Mouse (Mus musculus): ENCODE measurements around the gene Rbm7. TPM values are rescaled to one million over a fixed set of nuclear protein-coding genes. Genes with fewer than 3 reads are reported as not detected.

Rbm7 gene
- polyA plus RNA-seq, 1 experiment from 2014 or later, result 106 TPM

GRCm38 (mm10) chr9:48516615-48517371, 21.7 kb upstream of the Rbm7 start:
- H3K27me3 ChIP-seq, result no peaks in the 10 kb centered on the region
- ATAC-seq (ENCODE audit: low FRiP score, low read depth), result no peak
- no peak overlapping the region for H3K4me3 ChIP-seq
- H3K36me3 ChIP-seq, result no peaks in the 10 kb centered on the region
- H3K9ac ChIP-seq (replicated peaks), result no peak overlapping the region
- no peaks in the 10 kb centered on the region for H3K9me3 ChIP-seq
- no peak overlapping the region for H3K4me2 ChIP-seq (replicated peaks)
- H3K27ac ChIP-seq (replicated peaks), result peak overlapping the region; percentile 27
- 78% methylated on average over 11 of the region's 11 CpGs for WGBS
- H3K4me1 ChIP-seq, result peaks cover 7% of the 10 kb centered on the region; the same call in 1 of the 2 replicates

GRCm38 (mm10) chr9:48515332-48515731, 20.2 kb upstream of the Rbm7 start:
- H3K4me2 ChIP-seq (replicated peaks), result no peak overlapping the region
- H3K27ac ChIP-seq (replicated peaks), result no peak overlapping the region
- H3K4me1 ChIP-seq, result peaks cover 7% of the 10 kb centered on the region; the same call in 1 of the 2 replicates
- no peaks in the 10 kb centered on the region for H3K9me3 ChIP-seq
- no peaks in the 10 kb centered on the region for H3K36me3 ChIP-seq
- no peak overlapping the region for H3K9ac ChIP-seq (replicated peaks)
- no peak overlapping the region for H3K4me3 ChIP-seq
- ATAC-seq (ENCODE audit: low FRiP score, low read depth), result no peak
- no peaks in the 10 kb centered on the region for H3K27me3 ChIP-seq
- WGBS, result 81% methylated on average over 1 of the region's 1 CpGs

- H3K4me3 ChIP-seq, result no peak overlapping the region
- ATAC-seq (ENCODE audit: low FRiP score, low read depth), result no peak
- no peaks in the 10 kb centered on the region for H3K4me1 ChIP-seq
- H3K9ac ChIP-seq (replicated peaks), result no peak overlapping the region
- H3K27ac ChIP-seq (replicated peaks), result no peak overlapping the region
- WGBS, result 87% methylated on average over 5 of the region's 5 CpGs
- H3K36me3 ChIP-seq, result no peaks in the 10 kb centered on the region
- H3K9me3 ChIP-seq, result no peaks in the 10 kb centered on the region
- H3K27me3 ChIP-seq, result no peaks in the 10 kb centered on the region
- no peak overlapping the region for H3K4me2 ChIP-seq (replicated peaks)
Measured at GRCm38 (mm10) chr9:48510134-48510533, 15.0 kb upstream of the Rbm7 start.

GRCm38 (mm10) chr9:48504741-48505365, 9.8 kb upstream of the Rbm7 start:
- H3K36me3 ChIP-seq, result no peaks in the 10 kb centered on the region
- no peak overlapping the region for H3K4me3 ChIP-seq
- no peak overlapping the region for H3K27ac ChIP-seq (replicated peaks)
- ATAC-seq (ENCODE audit: low FRiP score, low read depth), result no peak
- no peaks in the 10 kb centered on the region for H3K27me3 ChIP-seq
- H3K4me2 ChIP-seq (replicated peaks), result no peak overlapping the region
- no peaks in the 10 kb centered on the region for H3K4me1 ChIP-seq
- 69% methylated on average over 8 of the region's 8 CpGs for WGBS
- no peak overlapping the region for H3K9ac ChIP-seq (replicated peaks)
- H3K9me3 ChIP-seq, result no peaks in the 10 kb centered on the region

- no peaks in the 10 kb centered on the region for H3K4me1 ChIP-seq
- 92% methylated on average over 2 of the region's 2 CpGs for WGBS
- no peak overlapping the region for H3K4me3 ChIP-seq
- H3K36me3 ChIP-seq, result no peaks in the 10 kb centered on the region
- H3K9me3 ChIP-seq, result no peaks in the 10 kb centered on the region
- no peak overlapping the region for H3K9ac ChIP-seq (replicated peaks)
- no peak overlapping the region for H3K4me2 ChIP-seq (replicated peaks)
- H3K27ac ChIP-seq (replicated peaks), result no peak overlapping the region
- H3K27me3 ChIP-seq, result no peaks in the 10 kb centered on the region
- no peak for ATAC-seq (ENCODE audit: low FRiP score, low read depth)
Measured at GRCm38 (mm10) chr9:48503001-48503400, 7.9 kb upstream of the Rbm7 start.

GRCm38 (mm10) chr9:48501192-48501591, 6.1 kb upstream of the Rbm7 start:
- H3K4me1 ChIP-seq, result peaks cover under 1% of the 10 kb centered on the region
- 82% methylated on average over 7 of the region's 7 CpGs for WGBS

GRCm38 (mm10) chr9:48495548-48495932, 441 bp upstream of the Rbm7 start:
- H3K9ac ChIP-seq (replicated peaks), result peak overlapping the region; percentile 77
- H3K4me1 ChIP-seq, result peaks cover 16% of the 10 kb centered on the region
- H3K4me2 ChIP-seq (replicated peaks), result peak overlapping the region; percentile 85
- H3K9me3 ChIP-seq, result no peaks in the 10 kb centered on the region
- 4% methylated on average over 34 of the region's 34 CpGs for WGBS
- peaks cover 26% of the 10 kb centered on the region for H3K36me3 ChIP-seq
- H3K27me3 ChIP-seq, result no peaks in the 10 kb centered on the region
- peak; percentile 84; the same call in 1 of the 2 replicates for ATAC-seq (ENCODE audit: low FRiP score, low read depth)
- peak overlapping the region; percentile 90 for H3K27ac ChIP-seq (replicated peaks)
- H3K4me3 ChIP-seq, result peak overlapping the region; percentile 79

More at GRCm38 (mm10) chr9:48501192-48501591, 6.1 kb upstream of the Rbm7 start:
- Histone ChIP-seq H3K27ac (replicated peaks) (no peak overlapping the region), H3K4me3 (no peak overlapping the region), H3K9me3 (no peaks in the 10 kb centered on the region), H3K27me3 (no peaks in the 10 kb centered on the region), H3K4me2 (replicated peaks) (no peak overlapping the region), H3K9ac (replicated peaks) (no peak overlapping the region), H3K36me3 (no peaks in the 10 kb centered on the region)
- ATAC-seq (ENCODE audit: low FRiP score, low read depth), result no peak

GRCm38 (mm10) chr9:48481214-48482134, 13.6 kb downstream of the Rbm7 start:
- WGBS, result 37% methylated on average over 20 of the region's 20 CpGs
- Histone ChIP-seq H3K4me1 (peaks cover 6% of the 10 kb centered on the region; the same call in 1 of the 2 replicates), H3K4me2 (replicated peaks) (peak overlapping the region; percentile 97), H3K27ac (replicated peaks) (no peak overlapping the region), H3K36me3 (peaks cover 8% of the 10 kb centered on the region), H3K9ac (replicated peaks) (no peak overlapping the region), H3K4me3 (peak overlapping the region; percentile 77), H3K27me3 (peaks cover 8% of the 10 kb centered on the region; the same call in 1 of the 2 replicates), H3K9me3 (no peaks in the 10 kb centered on the region)
- ATAC-seq (ENCODE audit: low FRiP score, low read depth), result no peak

GRCm38 (mm10) chr9:48480411-48481213, 14.5 kb downstream of the Rbm7 start, which contains the start of gene Rexo2:
Rexo2 (minus strand) TSS chr9:48480623.
- H3K36me3 ChIP-seq, result peaks cover 8% of the 10 kb centered on the region
- 1% methylated on average over 49 of the region's 49 CpGs for WGBS
- H3K27ac ChIP-seq (replicated peaks), result no peak within 1 kb of the TSS
- ATAC-seq (ENCODE audit: low FRiP score, low read depth), result peak; percentile 98
- H3K9ac ChIP-seq (replicated peaks), result peak within 1 kb of the TSS; percentile 81
- peaks cover 6% of the 10 kb centered on the region; the same call in 1 of the 2 replicates for H3K4me1 ChIP-seq
- peak within 1 kb of the TSS; percentile 77 for H3K4me3 ChIP-seq
- H3K27me3 ChIP-seq, result peaks cover 8% of the 10 kb centered on the region; the same call in 1 of the 2 replicates
- H3K9me3 ChIP-seq, result no peaks in the 10 kb centered on the region
- H3K4me2 ChIP-seq (replicated peaks), result peak within 1 kb of the TSS; percentile 97

- peak overlapping the region; percentile 81 for H3K9ac ChIP-seq (replicated peaks)
- peak overlapping the region; percentile 97 for H3K4me2 ChIP-seq (replicated peaks)
- peak; percentile 75; the same call in 1 of the 2 replicates for ATAC-seq (ENCODE audit: low FRiP score, low read depth)
- H3K27ac ChIP-seq (replicated peaks), result no peak overlapping the region
- H3K4me1 ChIP-seq, result peaks cover 6% of the 10 kb centered on the region; the same call in 1 of the 2 replicates
- H3K9me3 ChIP-seq, result no peaks in the 10 kb centered on the region
- 8% methylated on average over 25 of the region's 25 CpGs for WGBS
- peak overlapping the region; percentile 77 for H3K4me3 ChIP-seq
- peaks cover 7% of the 10 kb centered on the region; the same call in 1 of the 2 replicates for H3K36me3 ChIP-seq
- H3K27me3 ChIP-seq, result peaks cover 8% of the 10 kb centered on the region; the same call in 1 of the 2 replicates
Measured at GRCm38 (mm10) chr9:48479838-48480410, 15.2 kb downstream of the Rbm7 start.
